Mouse (Mus musculus): ENCODE measurements around the gene Mdm2. TPM values are rescaled to one million over a fixed set of nuclear protein-coding genes. Genes with fewer than 3 reads are reported as not detected.

Mdm2 gene
- polyA plus RNA-seq, 1 experiment: 37.2 TPM

- H3K27me3 ChIP-seq (ENCODE audit: control insufficient read depth, insufficient read depth, low read length): no peaks in the 10 kb centered on the region
- H3K4me3 ChIP-seq (ENCODE audit: extremely low read depth, insufficient read depth, insufficient read length): no peak overlapping the region
- H3K36me3 ChIP-seq (ENCODE audit: control insufficient read depth, insufficient read depth, low read length): peaks cover 39% of the 10 kb centered on the region
- DNase-seq (ENCODE audit: low read depth in 1 of 2, low spot score in 2 of 2): no peak
- no peak overlapping the region for H3K27ac ChIP-seq (ENCODE audit: insufficient read depth, low read length)
- H3K4me1 ChIP-seq (ENCODE audit: control insufficient read depth, insufficient read depth, insufficient read length): no peaks in the 10 kb centered on the region; the same call in 1 of the 2 replicates
- TF ChIP-seq CTCF (IDR thresholded peaks at IDR 0.05; ENCODE audit: extremely low read depth, insufficient read depth, insufficient read length, insufficient replicate concordance) (no peak), POLR2A (IDR thresholded peaks at IDR 0.05; ENCODE audit: low read depth, low read length) (no peak)
- 88% methylated on average over 13 of the region's 13 CpGs for WGBS
These were observed 22.1 kb downstream of the Mdm2 start for GRCm38 (mm10) chr10:117688204-117689151.

DNA sequence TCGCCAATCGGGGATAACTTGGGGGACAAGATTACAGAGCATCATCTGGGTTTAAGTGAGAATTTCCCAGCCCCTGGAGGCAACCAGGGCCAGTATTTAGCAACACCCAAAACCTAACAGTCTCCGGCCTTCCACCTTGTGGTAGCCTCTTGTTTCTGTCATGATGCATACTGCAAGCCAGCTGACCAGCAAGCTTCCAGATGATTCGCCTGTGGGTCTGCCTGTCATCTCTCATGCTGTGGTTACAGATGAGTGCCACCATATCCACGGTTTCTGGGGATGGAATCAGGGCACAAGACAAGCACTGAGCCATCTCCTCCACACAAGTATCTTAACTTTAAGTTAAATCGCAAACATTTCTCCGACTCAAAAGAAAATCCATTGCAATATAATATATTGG, 23.0 kb downstream of the Mdm2 start:
- TF ChIP-seq POLR2A (IDR thresholded peaks at IDR 0.05; ENCODE audit: low read depth, low read length) (no peak), CTCF (IDR thresholded peaks at IDR 0.05; ENCODE audit: extremely low read depth, insufficient read depth, insufficient read length, insufficient replicate concordance) (no peak)
- no peak overlapping the region for H3K4me3 ChIP-seq (ENCODE audit: extremely low read depth, insufficient read depth, insufficient read length)
- H3K36me3 ChIP-seq (ENCODE audit: control insufficient read depth, insufficient read depth, low read length): peaks cover 37% of the 10 kb centered on the region
- no peak overlapping the region for H3K27ac ChIP-seq (ENCODE audit: insufficient read depth, low read length)
- H3K4me1 ChIP-seq (ENCODE audit: control insufficient read depth, insufficient read depth, insufficient read length): no peaks in the 10 kb centered on the region; the same call in 1 of the 2 replicates
- no peak for DNase-seq (ENCODE audit: low read depth in 1 of 2, low spot score in 2 of 2)
- WGBS: 90% methylated on average over 7 of the region's 7 CpGs
- no peaks in the 10 kb centered on the region for H3K27me3 ChIP-seq (ENCODE audit: control insufficient read depth, insufficient read depth, low read length)

GRCm38 (mm10) chr10:117687018-117687417, 23.5 kb downstream of the Mdm2 start:
- peaks cover 33% of the 10 kb centered on the region for H3K36me3 ChIP-seq (ENCODE audit: control insufficient read depth, insufficient read depth, low read length)
- no peaks in the 10 kb centered on the region for H3K27me3 ChIP-seq (ENCODE audit: control insufficient read depth, insufficient read depth, low read length)
- no peak for DNase-seq (ENCODE audit: low read depth in 1 of 2, low spot score in 2 of 2)
- TF ChIP-seq POLR2A (IDR thresholded peaks at IDR 0.05; ENCODE audit: low read depth, low read length): no peak
- no peak for TF ChIP-seq CTCF (IDR thresholded peaks at IDR 0.05; ENCODE audit: extremely low read depth, insufficient read depth, insufficient read length, insufficient replicate concordance)
- H3K4me1 ChIP-seq (ENCODE audit: control insufficient read depth, insufficient read depth, insufficient read length): no peaks in the 10 kb centered on the region; the same call in 1 of the 2 replicates
- no peak overlapping the region for H3K27ac ChIP-seq (ENCODE audit: insufficient read depth, low read length)
- no peak overlapping the region for H3K4me3 ChIP-seq (ENCODE audit: extremely low read depth, insufficient read depth, insufficient read length)
- 85% methylated on average over 3 of the region's 3 CpGs for WGBS

DNA sequence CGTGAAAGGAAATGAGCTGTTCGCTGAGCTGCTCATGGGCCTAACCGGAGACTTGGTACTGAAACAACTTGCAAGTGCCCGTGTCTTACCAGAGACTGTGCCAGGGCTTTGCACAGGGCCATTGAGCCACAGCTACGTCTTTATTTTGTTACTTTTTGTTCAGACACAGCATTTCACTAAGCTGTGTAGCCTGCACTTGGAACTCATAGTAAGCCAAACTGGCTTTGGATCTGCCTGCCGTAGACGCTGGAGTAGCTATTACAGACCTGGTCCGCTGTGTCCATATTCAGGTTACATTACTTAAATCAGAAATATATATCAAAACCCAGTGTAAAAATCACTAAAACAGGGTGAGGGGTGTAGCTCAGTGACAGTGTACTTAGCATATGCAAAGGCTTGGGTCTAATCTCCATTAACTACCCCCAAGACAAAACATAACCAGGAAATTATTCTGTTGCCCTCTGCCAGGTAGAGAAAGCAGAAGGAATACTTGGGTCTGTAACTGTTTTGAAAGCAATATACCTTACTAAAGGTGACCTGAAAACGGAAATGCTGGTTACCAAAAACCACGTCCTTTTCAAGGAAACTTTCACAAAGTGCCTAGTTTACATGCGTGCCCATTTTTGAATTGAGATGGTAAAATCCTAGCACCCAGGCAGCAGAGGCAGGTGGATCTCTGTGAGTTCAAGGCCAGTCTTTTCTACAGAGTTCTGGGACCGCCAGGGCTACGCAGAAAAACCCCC, 24.5 kb downstream of the Mdm2 start:
- peaks cover 29% of the 10 kb centered on the region for H3K36me3 ChIP-seq (ENCODE audit: control insufficient read depth, insufficient read depth, low read length)
- H3K27me3 ChIP-seq (ENCODE audit: control insufficient read depth, insufficient read depth, low read length): no peaks in the 10 kb centered on the region
- no peaks in the 10 kb centered on the region; the same call in 1 of the 2 replicates for H3K4me1 ChIP-seq (ENCODE audit: control insufficient read depth, insufficient read depth, insufficient read length)
- H3K4me3 ChIP-seq (ENCODE audit: extremely low read depth, insufficient read depth, insufficient read length): no peak overlapping the region
- no peak for DNase-seq (ENCODE audit: low read depth in 1 of 2, low spot score in 2 of 2)
- no peak overlapping the region for H3K27ac ChIP-seq (ENCODE audit: insufficient read depth, low read length)
- WGBS: 86% methylated on average over 13 of the region's 13 CpGs
- no peak for TF ChIP-seq CTCF (IDR thresholded peaks at IDR 0.05; ENCODE audit: extremely low read depth, insufficient read depth, insufficient read length, insufficient replicate concordance)
- no peak for TF ChIP-seq POLR2A (IDR thresholded peaks at IDR 0.05; ENCODE audit: low read depth, low read length)

- DNase-seq (ENCODE audit: low read depth in 1 of 2, low spot score in 2 of 2): no peak
- no peak overlapping the region for H3K27ac ChIP-seq (ENCODE audit: insufficient read depth, low read length)
- H3K4me1 ChIP-seq (ENCODE audit: control insufficient read depth, insufficient read depth, insufficient read length): no peaks in the 10 kb centered on the region; the same call in 1 of the 2 replicates
- peaks cover 25% of the 10 kb centered on the region for H3K36me3 ChIP-seq (ENCODE audit: control insufficient read depth, insufficient read depth, low read length)
- no peak overlapping the region for H3K4me3 ChIP-seq (ENCODE audit: extremely low read depth, insufficient read depth, insufficient read length)
- H3K27me3 ChIP-seq (ENCODE audit: control insufficient read depth, insufficient read depth, low read length): no peaks in the 10 kb centered on the region
- 77% methylated on average over 15 of the region's 15 CpGs for WGBS
- TF ChIP-seq POLR2A (IDR thresholded peaks at IDR 0.05; ENCODE audit: low read depth, low read length): no peak
- TF ChIP-seq CTCF (IDR thresholded peaks at IDR 0.05; ENCODE audit: extremely low read depth, insufficient read depth, insufficient read length, insufficient replicate concordance): no peak
These were observed 25.2 kb downstream of the Mdm2 start for GRCm38 (mm10) chr10:117685171-117685848.
